Comparison of ENCODE assay signal across 22 mouse cellular contexts in the genomic region with DNA sequence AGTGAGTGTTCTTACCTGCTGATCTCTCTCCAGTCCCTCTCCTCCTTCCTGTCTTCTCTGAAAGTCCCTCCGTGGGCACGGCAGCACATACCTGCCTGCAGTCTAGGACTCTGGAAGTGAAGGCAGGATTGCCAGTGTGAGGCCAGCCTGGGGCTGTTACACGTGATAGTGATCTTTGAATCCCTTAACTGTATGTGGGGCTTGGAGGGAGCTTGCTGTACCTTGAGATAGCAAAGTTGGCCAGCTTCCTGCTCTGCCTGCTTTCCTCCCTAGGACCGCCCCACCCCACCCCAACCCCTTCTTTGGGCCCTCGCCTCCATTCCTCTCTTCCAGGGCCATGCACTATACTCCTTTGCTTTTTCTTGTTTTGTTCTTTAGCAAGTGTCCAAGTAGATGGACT. TPM values are rescaled to one million over a fixed set of nuclear protein-coding genes. Genes with fewer than 3 reads are reported as not detected.
DNase-seq lines count a peak whose midpoint lies in the region; ATAC-seq and TF ChIP-seq lines count a peak whose summit lies in the region.
"Had no signal": no experiment of that assay in that cellular context is flagged by ENCODE, and none has a peak within 500 bp of the region (broad histone marks: within the 10 kb centered on the region; RNA-seq: fewer than 3 reads in every experiment).

No protein-coding gene starts in this region.

- H3K36me3 ChIP-seq in kidney, embryonic 15.5 days, result peaks cover 24% of the 10 kb centered on the region
- no peaks in the 10 kb centered on the region for H3K36me3 ChIP-seq in kidney, adult 2 months (ENCODE audit: control insufficient read depth, insufficient read depth, low read length)
- H3K36me3 ChIP-seq in embryonic facial prominence, embryonic 14.5 days (ENCODE audit: control insufficient read depth, insufficient read depth, low read length), result peaks cover 19% of the 10 kb centered on the region
- H3K36me3 ChIP-seq in liver, embryonic 11.5 days (ENCODE audit: control insufficient read depth, insufficient read depth, low read length), result no peaks in the 10 kb centered on the region; the same call in 1 of the 2 replicates
- H3K36me3 ChIP-seq in hindbrain, embryonic 11.5 days (ENCODE audit: control insufficient read depth, insufficient read depth, low read length), result no peaks in the 10 kb centered on the region

- TF ChIP-seq CTCF in kidney, adult 2 months (conservative IDR thresholded peaks at IDR 0.05; ENCODE audit: insufficient read depth, insufficient read length, low read depth, low read length), result no peak

- no peak overlapping the region for H3K4me3 ChIP-seq in kidney, embryonic 15.5 days (replicated peaks)
- no peak overlapping the region for H3K4me3 ChIP-seq in kidney, adult 2 months (ENCODE audit: insufficient read depth, low read depth, low read length)
- no peak overlapping the region for H3K4me3 ChIP-seq in embryonic facial prominence, embryonic 14.5 days (ENCODE audit: low read depth, low read length)
- H3K4me3 ChIP-seq in liver, embryonic 11.5 days (ENCODE audit: low read depth, low read length), result no peak overlapping the region
- H3K4me3 ChIP-seq in hindbrain, embryonic 11.5 days (ENCODE audit: low read depth, low read length), result no peak overlapping the region
- H3K4me3 ChIP-seq: embryonic facial prominence, embryonic 12.5 days; forebrain, embryonic 12.5 days; hindbrain, embryonic 12.5 days; left cerebral cortex, adult 2 months; limb, embryonic 12.5 days; lung, embryonic 15.5 days; stomach, embryonic 15.5 days had no signal

- no peak overlapping the region for H3K4me2 ChIP-seq in kidney, embryonic 15.5 days
- H3K4me2 ChIP-seq in embryonic facial prominence, embryonic 14.5 days (ENCODE audit: low read depth, low read length), result no peak overlapping the region
- H3K4me2 ChIP-seq in liver, embryonic 11.5 days, result peak overlapping the region; percentile 55
- H3K4me2 ChIP-seq in hindbrain, embryonic 11.5 days (replicated peaks; ENCODE audit: low read depth, low read length), result no peak overlapping the region
- H3K4me2 ChIP-seq: embryonic facial prominence, embryonic 12.5 days; forebrain, embryonic 12.5 days; heart, embryonic 11.5 days; hindbrain, embryonic 12.5 days; limb, embryonic 12.5 days; lung, embryonic 15.5 days; stomach, embryonic 15.5 days had no signal

- 65% methylated on average over 5 of the region's 5 CpGs for WGBS in kidney, embryonic 15.5 days
- WGBS in kidney, adult 2 months, result 62% methylated on average over 5 of the region's 5 CpGs
- WGBS in embryonic facial prominence, embryonic 14.5 days, result 66% methylated on average over 4 of the region's 5 CpGs
- 33% methylated on average over 5 of the region's 5 CpGs for WGBS in liver, embryonic 11.5 days
- WGBS in hindbrain, embryonic 11.5 days, result 77% methylated on average over 5 of the region's 5 CpGs

- 0 out of 2 replicates have a peak, but pooled peaks have one; percentile 22 for ATAC-seq in kidney, embryonic 15.5 days (replicated peaks; ENCODE audit: low FRiP score)
- no peak for ATAC-seq in embryonic facial prominence, embryonic 14.5 days (ENCODE audit: low read depth)
- peak; percentile 91 for ATAC-seq in liver, embryonic 11.5 days (replicated peaks; ENCODE audit: low FRiP score)
- peak; percentile 76 for ATAC-seq in megakaryocyte-erythroid progenitor cell, adult 5-6 weeks (replicated peaks; ENCODE audit: low FRiP score, low TSS enrichment, poor library complexity, severe bottlenecking)
- no peak for ATAC-seq in hindbrain, embryonic 11.5 days (ENCODE audit: low FRiP score)

- no peak for TF ChIP-seq POLR2A in kidney, adult 2 months (IDR thresholded peaks at IDR 0.05; ENCODE audit: low read depth, low read length)

- no peak for DNase-seq in kidney, adult 2 months
- no peak for DNase-seq in embryonic facial prominence, embryonic 14.5 days (ENCODE audit: low spot score)
- no peak for DNase-seq in liver, embryonic 11.5 days (ENCODE audit: low spot score)
- DNase-seq in hindbrain, embryonic 11.5 days (ENCODE audit: low spot score), result no peak
- no peak for DNase-seq in urinary bladder, postnatal 36 days (ENCODE audit: low spot score in 2 of 2)
- no peak for DNase-seq in T-cell, adult 2 months (ENCODE audit: low spot score)
- DNase-seq: B cell, adult 2 months; cerebellum, postnatal 14 days; kidney, postnatal 10 days; right cerebral cortex, adult 18-20 months; spleen, adult 18-20 months; thymus, postnatal 14 days had no signal

- H3K9ac ChIP-seq in kidney, embryonic 15.5 days, result no peak overlapping the region
- peak overlapping the region; percentile 34; the same call in 1 of the 2 replicates for H3K9ac ChIP-seq in embryonic facial prominence, embryonic 14.5 days (ENCODE audit: low read depth, low read length)
- H3K9ac ChIP-seq in liver, embryonic 11.5 days (ENCODE audit: low read depth, low read length), result no peak overlapping the region
- H3K9ac ChIP-seq in hindbrain, embryonic 11.5 days (ENCODE audit: low read depth, low read length), result no peak overlapping the region
- H3K9ac ChIP-seq: embryonic facial prominence, embryonic 12.5 days; forebrain, embryonic 12.5 days; hindbrain, embryonic 12.5 days; limb, embryonic 12.5 days; lung, embryonic 15.5 days; stomach, embryonic 15.5 days had no signal

- 0 out of 2 replicates have a peak overlapping the region, but pooled peaks have one; percentile 28 for H3K27ac ChIP-seq in kidney, embryonic 15.5 days
- H3K27ac ChIP-seq in kidney, adult 2 months (ENCODE audit: insufficient read depth, low read depth, low read length), result no peak overlapping the region
- no peak overlapping the region for H3K27ac ChIP-seq in embryonic facial prominence, embryonic 14.5 days (replicated peaks; ENCODE audit: low read depth, low read length)
- H3K27ac ChIP-seq in liver, embryonic 11.5 days (ENCODE audit: low read depth, low read length), result no peak overlapping the region
- no peak overlapping the region for H3K27ac ChIP-seq in hindbrain, embryonic 11.5 days (ENCODE audit: low read depth, low read length)
- H3K27ac ChIP-seq: embryonic facial prominence, embryonic 12.5 days; forebrain, embryonic 12.5 days; hindbrain, embryonic 12.5 days; left cerebral cortex, adult 2 months; limb, embryonic 12.5 days; lung, embryonic 15.5 days; stomach, embryonic 15.5 days had no signal

- peaks cover 13% of the 10 kb centered on the region; the same call in 1 of the 2 replicates for H3K4me1 ChIP-seq in kidney, embryonic 15.5 days
- H3K4me1 ChIP-seq in kidney, adult 2 months (ENCODE audit: control insufficient read depth, insufficient read depth, low read length), result no peaks in the 10 kb centered on the region
- H3K4me1 ChIP-seq in embryonic facial prominence, embryonic 14.5 days (ENCODE audit: control insufficient read depth, insufficient read depth, low read length), result no peaks in the 10 kb centered on the region
- peaks cover 22% of the 10 kb centered on the region for H3K4me1 ChIP-seq in liver, embryonic 11.5 days (replicated peaks; ENCODE audit: control insufficient read depth, insufficient read depth, low read length)
- H3K4me1 ChIP-seq in hindbrain, embryonic 11.5 days (replicated peaks; ENCODE audit: control insufficient read depth, insufficient read depth, low read length), result no peaks in the 10 kb centered on the region
- H3K4me1 ChIP-seq: embryonic facial prominence, embryonic 12.5 days; forebrain, embryonic 12.5 days; hindbrain, embryonic 12.5 days; limb, embryonic 12.5 days had no signal

- no peaks in the 10 kb centered on the region for H3K27me3 ChIP-seq in kidney, embryonic 15.5 days
- no peaks in the 10 kb centered on the region for H3K27me3 ChIP-seq in kidney, adult 2 months (replicated peaks; ENCODE audit: control insufficient read depth, insufficient read depth, low read length)
- no peaks in the 10 kb centered on the region for H3K27me3 ChIP-seq in embryonic facial prominence, embryonic 14.5 days (replicated peaks; ENCODE audit: control insufficient read depth, insufficient read depth, low read length)
- no peaks in the 10 kb centered on the region for H3K27me3 ChIP-seq in liver, embryonic 11.5 days (replicated peaks; ENCODE audit: control insufficient read depth, insufficient read depth, low read length)
- H3K27me3 ChIP-seq in hindbrain, embryonic 11.5 days (ENCODE audit: control insufficient read depth, insufficient read depth, low read length), result no peaks in the 10 kb centered on the region
- H3K27me3 ChIP-seq: embryonic facial prominence, embryonic 12.5 days; forebrain, embryonic 12.5 days; hindbrain, embryonic 12.5 days; limb, embryonic 12.5 days; lung, embryonic 15.5 days; stomach, embryonic 15.5 days had no signal

- no peaks in the 10 kb centered on the region for H3K9me3 ChIP-seq in kidney, embryonic 15.5 days (replicated peaks)
- H3K9me3 ChIP-seq in embryonic facial prominence, embryonic 14.5 days (ENCODE audit: control insufficient read depth, low read length), result no peaks in the 10 kb centered on the region
- no peaks in the 10 kb centered on the region for H3K9me3 ChIP-seq in liver, embryonic 11.5 days (ENCODE audit: control insufficient read depth, low read length)
- no peaks in the 10 kb centered on the region for H3K9me3 ChIP-seq in hindbrain, embryonic 11.5 days (ENCODE audit: control insufficient read depth, low read length)
- H3K9me3 ChIP-seq: embryonic facial prominence, embryonic 12.5 days; forebrain, embryonic 12.5 days; hindbrain, embryonic 12.5 days; limb, embryonic 12.5 days; lung, embryonic 15.5 days; stomach, embryonic 15.5 days had no signal

RNA-seq across cellular contexts. Expression of gene Uhrf1bp1, which starts 18.3 kb away (rescaled TPM):
- 6.1 and 7.9 TPM in 2 replicates for polyA plus RNA-seq in kidney, embryonic 15.5 days (2015; fragmentation: Nextera tagmentation; extraction: Ambion mirVana)
- polyA plus RNA-seq in kidney, adult 2 months (2012; rRNA removed), result 8.0 and 9.6 TPM in 2 replicates
- polyA plus RNA-seq in embryonic facial prominence, embryonic 14.5 days (2014; fragmentation: Nextera tagmentation; extraction: Ambion mirVana), result 5.9 and 6.7 TPM in 2 replicates
- 9.2 and 9.4 TPM in 2 replicates for polyA plus RNA-seq in liver, embryonic 11.5 days (2014; fragmentation: Nextera tagmentation; extraction: Ambion mirVana)
- 28.6 and 28.8 TPM in 2 replicates for total RNA-seq in megakaryocyte-erythroid progenitor cell, adult 5-6 weeks (2014; fragmentation: Nextera tagmentation)
- 14.1 and 15.1 TPM in 2 replicates for total RNA-seq in megakaryocyte-erythroid progenitor cell, adult 5-6 weeks (2017)
- 4.9 TPM in 2 replicates for polyA plus RNA-seq in hindbrain, embryonic 11.5 days (2014; fragmentation: Nextera tagmentation; extraction: Ambion mirVana)

RNA-seq across cellular contexts. Expression of gene Anks1, which starts 34.6 kb away (rescaled TPM):
- polyA plus RNA-seq in kidney, embryonic 15.5 days (2015; fragmentation: Nextera tagmentation; extraction: Ambion mirVana), result 12.4 and 14.4 TPM in 2 replicates
- 36.7 and 44.5 TPM in 2 replicates for polyA plus RNA-seq in kidney, adult 2 months (2012; rRNA removed)
- polyA plus RNA-seq in embryonic facial prominence, embryonic 14.5 days (2014; fragmentation: Nextera tagmentation; extraction: Ambion mirVana), result 14.2 and 15.9 TPM in 2 replicates
- 8.3 and 8.9 TPM in 2 replicates for polyA plus RNA-seq in liver, embryonic 11.5 days (2014; fragmentation: Nextera tagmentation; extraction: Ambion mirVana)
- 45.3 and 62.4 TPM in 2 replicates for total RNA-seq in megakaryocyte-erythroid progenitor cell, adult 5-6 weeks (2014; fragmentation: Nextera tagmentation)
- 21.0 and 21.1 TPM in 2 replicates for total RNA-seq in megakaryocyte-erythroid progenitor cell, adult 5-6 weeks (2017)
- polyA plus RNA-seq in hindbrain, embryonic 11.5 days (2014; fragmentation: Nextera tagmentation; extraction: Ambion mirVana), result 35.5 and 43.6 TPM in 2 replicates

RNA-seq across cellular contexts. Expression of gene Taf11, which starts 35.1 kb away (rescaled TPM):
- polyA plus RNA-seq in kidney, embryonic 15.5 days (2015; fragmentation: Nextera tagmentation; extraction: Ambion mirVana), result 65.1 and 75.7 TPM in 2 replicates
- 12.0 and 15.3 TPM in 2 replicates for polyA plus RNA-seq in kidney, adult 2 months (2012; rRNA removed)
- 56.6 and 57.9 TPM in 2 replicates for polyA plus RNA-seq in embryonic facial prominence, embryonic 14.5 days (2014; fragmentation: Nextera tagmentation; extraction: Ambion mirVana)
- 61.0 and 70.0 TPM in 2 replicates for polyA plus RNA-seq in liver, embryonic 11.5 days (2014; fragmentation: Nextera tagmentation; extraction: Ambion mirVana)
- 42.6 and 44.6 TPM in 2 replicates for total RNA-seq in megakaryocyte-erythroid progenitor cell, adult 5-6 weeks (2014; fragmentation: Nextera tagmentation)
- 38.1 and 40.8 TPM in 2 replicates for total RNA-seq in megakaryocyte-erythroid progenitor cell, adult 5-6 weeks (2017)
- polyA plus RNA-seq in hindbrain, embryonic 11.5 days (2014; fragmentation: Nextera tagmentation; extraction: Ambion mirVana), result 89.5 and 93.9 TPM in 2 replicates

RNA-seq across cellular contexts. Expression of gene Snrpc, which starts 36.6 kb away (rescaled TPM):
- 330 and 331 TPM in 2 replicates for polyA plus RNA-seq in kidney, embryonic 15.5 days (2015; fragmentation: Nextera tagmentation; extraction: Ambion mirVana)
- polyA plus RNA-seq in kidney, adult 2 months (2012; rRNA removed), result 55.8 and 61.2 TPM in 2 replicates
- polyA plus RNA-seq in embryonic facial prominence, embryonic 14.5 days (2014; fragmentation: Nextera tagmentation; extraction: Ambion mirVana), result 272 and 274 TPM in 2 replicates
- 305 and 315 TPM in 2 replicates for polyA plus RNA-seq in liver, embryonic 11.5 days (2014; fragmentation: Nextera tagmentation; extraction: Ambion mirVana)
- 160 and 260 TPM in 2 replicates for total RNA-seq in megakaryocyte-erythroid progenitor cell, adult 5-6 weeks (2014; fragmentation: Nextera tagmentation)
- 123 and 157 TPM in 2 replicates for total RNA-seq in megakaryocyte-erythroid progenitor cell, adult 5-6 weeks (2017)
- 344 and 359 TPM in 2 replicates for polyA plus RNA-seq in hindbrain, embryonic 11.5 days (2014; fragmentation: Nextera tagmentation; extraction: Ambion mirVana)

RNA-seq across cellular contexts. Expression of gene D17Wsu92e, which starts 54.1 kb away (rescaled TPM):
- polyA plus RNA-seq in kidney, embryonic 15.5 days (2015; fragmentation: Nextera tagmentation; extraction: Ambion mirVana), result 16.7 and 16.8 TPM in 2 replicates
- 162 and 189 TPM in 2 replicates for polyA plus RNA-seq in kidney, adult 2 months (2012; rRNA removed)
- 18.8 and 19.0 TPM in 2 replicates for polyA plus RNA-seq in embryonic facial prominence, embryonic 14.5 days (2014; fragmentation: Nextera tagmentation; extraction: Ambion mirVana)
- 19.2 and 22.7 TPM in 2 replicates for polyA plus RNA-seq in liver, embryonic 11.5 days (2014; fragmentation: Nextera tagmentation; extraction: Ambion mirVana)
- 66.2 and 76.6 TPM in 2 replicates for total RNA-seq in megakaryocyte-erythroid progenitor cell, adult 5-6 weeks (2014; fragmentation: Nextera tagmentation)
- 90.1 and 90.5 TPM in 2 replicates for total RNA-seq in megakaryocyte-erythroid progenitor cell, adult 5-6 weeks (2017)
- 10.4 and 10.9 TPM in 2 replicates for polyA plus RNA-seq in hindbrain, embryonic 11.5 days (2014; fragmentation: Nextera tagmentation; extraction: Ambion mirVana)

Comparison
In these comparisons a context has a peak if more than half of its experiments do, and no peak if none do; other contexts are left out.
1. ATAC-seq: peak in kidney, embryonic 15.5 days (single experiment), liver, embryonic 11.5 days (single experiment) and megakaryocyte-erythroid progenitor cell, adult 5-6 weeks (single experiment); none in embryonic facial prominence, embryonic 14.5 days (single experiment) and hindbrain, embryonic 11.5 days (single experiment).